Mouse (Mus musculus): ENCODE measurements at regions not wholly inside any gene's neighbourhood (a gene's known extent, or its start where the extent isn't known, plus 50 kb on each side); places are given as distances from the start of the nearest gene placed in this dataset.
A peak's percentile ranks its signal among the peaks of the same experiment; 100 is the strongest.

DNA sequence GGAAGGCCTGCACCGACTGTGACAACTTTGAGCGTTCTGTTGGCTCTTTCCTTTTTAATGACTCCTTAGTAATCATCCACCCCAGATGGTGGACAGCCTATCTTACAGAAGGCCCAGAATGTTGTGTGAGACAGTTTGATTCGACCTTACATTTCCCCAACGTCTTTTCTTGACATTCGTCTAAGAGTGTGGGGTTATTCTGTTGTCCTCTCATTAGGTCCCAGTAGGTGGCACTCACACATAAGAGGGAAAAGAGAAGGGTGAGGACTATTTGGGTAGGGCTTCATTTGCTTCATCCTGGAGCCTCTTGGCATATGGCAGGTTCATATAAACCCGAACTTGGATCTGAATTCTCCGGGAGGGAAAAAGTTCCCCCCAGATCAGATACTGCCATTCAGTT, 104.4 kb downstream of the Stk35 start:
- ATAC-seq (ENCODE audit: low FRiP score, low TSS enrichment) (no peak), DNase-seq (peak; percentile 72)
- no peaks in the 10 kb centered on the region for H3K9me3 ChIP-seq (ENCODE audit: control insufficient read depth, low read length)
- H3K36me3 ChIP-seq (ENCODE audit: control insufficient read depth, insufficient read depth, low read length): no peaks in the 10 kb centered on the region
- H3K4me2 ChIP-seq (ENCODE audit: low read length): no peak overlapping the region
- no peak overlapping the region for H3K4me3 ChIP-seq (replicated peaks; ENCODE audit: low read depth, low read length)
- WGBS: 47% methylated on average over 7 of the region's 7 CpGs
- no peak overlapping the region for H3K27ac ChIP-seq (replicated peaks; ENCODE audit: low read depth, low read length)
- H3K27me3 ChIP-seq (ENCODE audit: control insufficient read depth, insufficient read depth, low read length): peaks cover 14% of the 10 kb centered on the region; the same call in 1 of the 2 replicates
- H3K4me1 ChIP-seq (ENCODE audit: control insufficient read depth, insufficient read depth, low read length): peaks cover 8% of the 10 kb centered on the region
- no peak overlapping the region for H3K9ac ChIP-seq (replicated peaks; ENCODE audit: low read length)

DNA sequence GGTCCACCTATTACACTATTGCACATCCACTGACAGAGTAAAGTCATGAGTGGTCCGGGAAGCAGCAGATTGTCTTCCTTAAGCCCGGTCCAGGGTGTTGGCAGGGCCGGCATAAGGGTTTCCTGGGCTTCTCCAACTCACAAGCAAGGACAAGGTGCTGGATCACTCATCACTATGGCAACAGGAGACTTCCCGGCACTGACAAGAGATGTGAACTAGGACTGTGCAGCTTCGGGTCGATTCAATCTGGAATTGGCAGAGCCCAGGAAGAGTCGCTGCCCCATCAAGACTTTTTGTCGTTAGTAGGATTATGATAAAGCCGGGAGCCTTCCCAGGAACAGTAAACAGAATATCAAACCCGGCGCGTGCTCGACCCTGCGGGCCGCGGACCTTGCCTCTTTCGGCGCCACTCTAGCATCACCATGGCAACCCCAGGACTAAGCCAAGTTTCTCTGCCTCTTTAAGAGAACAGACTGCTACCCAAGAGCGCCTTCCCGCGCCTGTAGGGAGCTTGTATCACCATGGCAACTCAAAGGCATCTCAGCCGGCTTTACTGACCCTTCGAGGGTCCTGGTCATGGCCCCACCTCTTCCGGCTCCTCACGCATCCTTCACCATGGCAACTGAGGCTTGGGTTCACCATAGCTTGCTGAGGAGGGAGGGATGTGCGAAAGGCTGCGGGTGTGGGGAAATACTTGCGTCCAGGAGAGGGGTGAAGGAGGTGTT, 103.3 kb upstream of the Tgm3 start:
- peak overlapping the region; percentile 73 for H3K4me2 ChIP-seq (ENCODE audit: low read length)
- no peaks in the 10 kb centered on the region for H3K9me3 ChIP-seq (ENCODE audit: control insufficient read depth, low read length)
- H3K4me3 ChIP-seq (replicated peaks; ENCODE audit: low read depth, low read length): peak overlapping the region; percentile 39
- peak overlapping the region; percentile 66 for H3K27ac ChIP-seq (replicated peaks; ENCODE audit: low read depth, low read length)
- no peaks in the 10 kb centered on the region for H3K36me3 ChIP-seq (ENCODE audit: control insufficient read depth, insufficient read depth, low read length)
- DNase-seq (peak; percentile 92), ATAC-seq (ENCODE audit: low FRiP score, low TSS enrichment) (peak; percentile 95)
- 1% methylated on average over 28 of the region's 28 CpGs for WGBS
- peaks cover 32% of the 10 kb centered on the region; the same call in 1 of the 2 replicates for H3K27me3 ChIP-seq (ENCODE audit: control insufficient read depth, insufficient read depth, low read length)
- H3K4me1 ChIP-seq (ENCODE audit: control insufficient read depth, insufficient read depth, low read length): peaks cover 18% of the 10 kb centered on the region
- H3K9ac ChIP-seq (replicated peaks; ENCODE audit: low read length): peak overlapping the region; percentile 26; the same call in 1 of the 2 replicates

DNA sequence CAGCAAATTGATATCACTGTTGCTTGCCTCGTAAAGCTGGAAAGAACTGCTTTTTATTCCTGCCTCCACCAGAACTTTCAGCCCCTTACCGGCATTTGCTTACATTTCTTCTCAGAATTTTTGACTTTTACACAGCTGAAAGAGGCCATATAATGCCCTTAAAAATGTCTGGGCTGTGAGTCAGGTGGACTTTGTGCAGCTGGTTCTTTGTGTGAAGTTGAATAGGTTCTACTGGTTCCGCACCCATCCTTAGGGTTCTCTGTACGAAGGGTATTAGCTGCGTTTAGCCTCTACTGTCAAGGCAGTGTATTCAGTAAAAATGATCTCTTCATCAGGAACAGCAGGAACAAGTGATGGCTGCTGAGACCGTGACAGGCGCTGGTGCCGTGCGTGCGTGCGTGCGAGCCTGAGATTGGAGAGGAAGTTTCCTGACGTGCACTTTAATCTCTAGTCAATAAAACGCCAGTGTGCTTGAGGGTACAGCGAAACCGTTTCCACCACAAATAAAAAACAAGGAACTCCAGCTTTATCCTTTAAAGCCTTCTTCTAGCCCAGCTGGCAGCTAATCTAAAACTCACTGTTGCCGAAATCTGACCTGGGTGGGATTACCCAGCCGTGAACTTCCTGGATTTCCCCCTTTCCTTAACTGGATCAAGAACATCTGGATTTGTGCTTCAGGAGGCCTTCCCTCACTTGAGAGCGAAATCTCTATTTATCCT, 100.8 kb upstream of the Tgm3 start:
- 16% methylated on average over 19 of the region's 19 CpGs for WGBS
- H3K4me3 ChIP-seq (replicated peaks; ENCODE audit: low read depth, low read length): peak overlapping the region; percentile 14
- peak overlapping the region; percentile 40 for H3K4me2 ChIP-seq (ENCODE audit: low read length)
- no peak overlapping the region for H3K27ac ChIP-seq (replicated peaks; ENCODE audit: low read depth, low read length)
- H3K27me3 ChIP-seq (ENCODE audit: control insufficient read depth, insufficient read depth, low read length): peaks cover 22% of the 10 kb centered on the region; the same call in 1 of the 2 replicates
- peaks cover 18% of the 10 kb centered on the region for H3K4me1 ChIP-seq (ENCODE audit: control insufficient read depth, insufficient read depth, low read length)
- H3K9ac ChIP-seq (replicated peaks; ENCODE audit: low read length): no peak overlapping the region
- ATAC-seq (ENCODE audit: low FRiP score, low TSS enrichment): no peak
- no peaks in the 10 kb centered on the region for H3K9me3 ChIP-seq (ENCODE audit: control insufficient read depth, low read length)
- peak; percentile 63 for DNase-seq
- no peaks in the 10 kb centered on the region for H3K36me3 ChIP-seq (ENCODE audit: control insufficient read depth, insufficient read depth, low read length)

DNA sequence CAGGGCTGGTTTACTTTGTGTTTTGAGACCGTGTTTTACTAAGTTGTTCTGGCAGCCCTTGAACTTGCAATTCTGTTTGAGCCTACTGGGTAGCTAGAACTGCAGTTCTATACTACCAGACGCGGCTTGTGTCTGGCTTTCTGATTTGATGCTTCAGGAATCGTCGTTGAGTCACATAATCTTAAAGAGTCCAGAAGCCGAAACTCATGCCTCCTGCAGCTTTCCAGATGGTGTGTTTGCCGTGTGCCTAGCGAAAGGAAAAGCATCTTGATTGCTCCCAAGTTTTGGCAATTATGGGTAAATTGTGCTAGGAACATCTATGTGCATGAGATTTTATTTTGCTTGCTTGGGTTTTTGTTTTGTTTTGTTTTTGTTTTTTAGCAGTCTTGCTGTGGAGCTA, 99.6 kb upstream of the Tgm3 start:
- 77% methylated on average over 8 of the region's 8 CpGs for WGBS

DNA sequence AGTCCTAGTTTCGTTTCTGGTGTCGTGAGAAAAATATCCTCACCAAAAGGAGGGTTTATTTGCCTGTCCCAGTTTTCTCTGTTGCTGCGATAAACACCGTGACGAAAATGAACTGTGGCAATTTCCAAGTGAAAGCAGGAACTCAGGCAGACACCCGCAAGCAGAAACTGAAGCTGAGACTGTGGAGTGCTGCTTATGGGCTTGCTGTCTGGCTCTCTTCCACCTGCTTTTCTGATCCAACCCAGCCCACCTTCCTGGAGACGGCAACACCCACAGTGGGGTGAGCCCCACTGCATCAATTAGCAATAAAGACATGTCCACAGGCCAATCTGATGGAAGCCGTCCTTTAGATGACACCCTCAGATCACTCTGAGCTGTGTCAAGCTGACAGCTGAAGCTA, 97.9 kb upstream of the Tgm3 start:
- H3K27ac ChIP-seq (replicated peaks; ENCODE audit: low read depth, low read length): no peak overlapping the region
- peaks cover 13% of the 10 kb centered on the region for H3K4me1 ChIP-seq (ENCODE audit: control insufficient read depth, insufficient read depth, low read length)
- no peak for DNase-seq
- H3K9ac ChIP-seq (replicated peaks; ENCODE audit: low read length): no peak overlapping the region
- WGBS: 87% methylated on average over 8 of the region's 8 CpGs
- H3K4me3 ChIP-seq (replicated peaks; ENCODE audit: low read depth, low read length): no peak overlapping the region
- no peaks in the 10 kb centered on the region for H3K9me3 ChIP-seq (ENCODE audit: control insufficient read depth, low read length)
- H3K4me2 ChIP-seq (ENCODE audit: low read length): no peak overlapping the region
- H3K27me3 ChIP-seq (ENCODE audit: control insufficient read depth, insufficient read depth, low read length): peaks cover 18% of the 10 kb centered on the region; the same call in 1 of the 2 replicates
- no peak for ATAC-seq (ENCODE audit: low FRiP score, low TSS enrichment)
- no peaks in the 10 kb centered on the region for H3K36me3 ChIP-seq (ENCODE audit: control insufficient read depth, insufficient read depth, low read length)

More for the DNA sequence above, 99.6 kb upstream of the Tgm3 start:
- H3K27ac ChIP-seq (replicated peaks; ENCODE audit: low read depth, low read length): no peak overlapping the region
- ATAC-seq (ENCODE audit: low FRiP score, low TSS enrichment) (no peak), DNase-seq (no peak)
- H3K9me3 ChIP-seq (ENCODE audit: control insufficient read depth, low read length): no peaks in the 10 kb centered on the region
- peaks cover 18% of the 10 kb centered on the region for H3K4me1 ChIP-seq (ENCODE audit: control insufficient read depth, insufficient read depth, low read length)
- no peak overlapping the region for H3K4me3 ChIP-seq (replicated peaks; ENCODE audit: low read depth, low read length)
- H3K27me3 ChIP-seq (ENCODE audit: control insufficient read depth, insufficient read depth, low read length): peaks cover 18% of the 10 kb centered on the region; the same call in 1 of the 2 replicates
- no peak overlapping the region for H3K4me2 ChIP-seq (ENCODE audit: low read length)
- no peak overlapping the region for H3K9ac ChIP-seq (replicated peaks; ENCODE audit: low read length)
- H3K36me3 ChIP-seq (ENCODE audit: control insufficient read depth, insufficient read depth, low read length): no peaks in the 10 kb centered on the region

DNA sequence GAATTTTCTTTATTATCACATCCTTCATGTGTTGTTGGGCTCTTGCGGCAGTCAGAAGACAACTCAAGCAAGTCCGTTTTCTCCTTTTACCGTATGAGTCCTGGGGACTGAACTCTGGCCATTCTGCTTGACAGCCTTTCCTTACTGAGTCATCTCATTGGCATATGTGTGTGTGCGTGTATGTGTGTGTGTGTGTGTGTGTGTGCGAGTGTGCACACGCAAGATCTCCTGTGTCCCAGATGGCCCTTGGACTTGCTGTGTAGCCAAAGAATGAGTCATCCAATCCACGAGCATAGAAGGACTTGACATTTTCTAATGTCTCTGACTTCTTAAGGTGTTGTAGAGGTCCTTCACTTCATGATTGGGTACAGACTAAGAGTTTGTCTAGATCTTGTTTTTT, 95.7 kb upstream of the Tgm3 start:
- ATAC-seq (ENCODE audit: low FRiP score, low TSS enrichment): no peak
- no peak overlapping the region for H3K4me2 ChIP-seq (ENCODE audit: low read length)
- WGBS: 95% methylated on average over 7 of the region's 7 CpGs

DNA sequence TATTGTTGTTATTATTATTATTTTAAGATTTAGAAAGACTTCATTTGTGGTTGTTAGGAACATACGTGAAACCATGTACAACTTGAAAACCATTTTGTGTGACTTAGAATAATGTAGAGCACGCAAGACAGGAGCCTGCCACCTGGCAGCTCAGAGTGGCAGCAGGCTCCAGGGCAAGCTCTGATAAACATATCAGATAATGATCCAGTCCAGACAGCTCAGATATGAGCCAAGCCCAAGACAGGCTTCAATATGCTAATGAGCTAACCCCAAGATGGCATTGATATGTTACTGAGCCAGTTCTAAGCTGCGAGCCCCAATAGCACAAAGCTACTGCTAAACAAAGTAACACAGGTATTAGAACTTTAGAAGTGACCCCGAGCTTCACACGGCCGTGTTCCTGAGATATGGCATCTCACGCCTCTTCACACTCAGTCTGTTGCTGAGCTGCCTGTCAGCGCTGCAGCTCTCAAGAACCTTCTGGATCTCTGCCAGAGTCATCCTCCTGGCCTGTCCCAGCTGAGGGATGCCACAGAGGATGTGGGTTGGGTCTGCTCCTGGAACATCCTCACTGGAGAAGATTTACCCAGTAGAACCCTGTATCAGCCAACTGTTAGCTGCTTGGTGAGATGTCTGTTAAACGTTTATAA, 93.9 kb upstream of the Tgm3 start:
- Histone ChIP-seq H3K4me2 (ENCODE audit: low read length) (no peak overlapping the region), H3K4me1 (ENCODE audit: control insufficient read depth, insufficient read depth, low read length) (no peaks in the 10 kb centered on the region), H3K27me3 (ENCODE audit: control insufficient read depth, insufficient read depth, low read length) (peaks cover 3% of the 10 kb centered on the region; the same call in 1 of the 2 replicates), H3K9me3 (ENCODE audit: control insufficient read depth, low read length) (no peaks in the 10 kb centered on the region), H3K9ac (replicated peaks; ENCODE audit: low read length) (no peak overlapping the region), H3K36me3 (ENCODE audit: control insufficient read depth, insufficient read depth, low read length) (no peaks in the 10 kb centered on the region), H3K4me3 (replicated peaks; ENCODE audit: low read depth, low read length) (no peak overlapping the region), H3K27ac (replicated peaks; ENCODE audit: low read depth, low read length) (no peak overlapping the region)
- DNase-seq: no peak
- 89% methylated on average over 9 of the region's 9 CpGs for WGBS
- no peak for ATAC-seq (ENCODE audit: low FRiP score, low TSS enrichment)

More for the DNA sequence above, 95.7 kb upstream of the Tgm3 start:
- Histone ChIP-seq H3K9ac (replicated peaks; ENCODE audit: low read length) (no peak overlapping the region), H3K27ac (replicated peaks; ENCODE audit: low read depth, low read length) (no peak overlapping the region), H3K36me3 (ENCODE audit: control insufficient read depth, insufficient read depth, low read length) (no peaks in the 10 kb centered on the region), H3K4me3 (replicated peaks; ENCODE audit: low read depth, low read length) (no peak overlapping the region), H3K27me3 (ENCODE audit: control insufficient read depth, insufficient read depth, low read length) (peaks cover 18% of the 10 kb centered on the region; the same call in 1 of the 2 replicates), H3K9me3 (ENCODE audit: control insufficient read depth, low read length) (no peaks in the 10 kb centered on the region), H3K4me1 (ENCODE audit: control insufficient read depth, insufficient read depth, low read length) (peaks cover 3% of the 10 kb centered on the region; the same call in 1 of the 2 replicates)
- DNase-seq: no peak

DNA sequence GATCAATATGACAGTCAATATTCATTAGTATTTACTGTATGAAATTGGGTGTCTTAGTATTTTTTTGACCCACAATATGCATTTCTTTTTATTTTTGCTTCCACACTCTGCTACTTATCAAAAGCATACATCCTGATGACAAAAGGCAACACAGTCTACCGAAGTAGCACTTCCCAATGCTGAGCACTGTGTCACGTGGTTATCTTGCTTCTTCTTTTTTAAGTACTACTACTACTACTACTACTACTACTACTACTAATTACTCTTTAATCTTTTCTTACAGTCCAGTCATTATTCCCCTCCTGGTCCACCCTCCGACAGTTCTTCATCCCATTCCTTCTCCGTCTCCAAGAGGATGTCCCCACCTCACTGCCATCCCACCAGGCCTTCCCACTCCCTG, 92.6 kb upstream of the Tgm3 start:
- Histone ChIP-seq H3K4me3 (replicated peaks; ENCODE audit: low read depth, low read length) (no peak overlapping the region), H3K27me3 (ENCODE audit: control insufficient read depth, insufficient read depth, low read length) (no peaks in the 10 kb centered on the region), H3K9ac (replicated peaks; ENCODE audit: low read length) (no peak overlapping the region), H3K36me3 (ENCODE audit: control insufficient read depth, insufficient read depth, low read length) (no peaks in the 10 kb centered on the region), H3K9me3 (ENCODE audit: control insufficient read depth, low read length) (no peaks in the 10 kb centered on the region), H3K4me1 (ENCODE audit: control insufficient read depth, insufficient read depth, low read length) (no peaks in the 10 kb centered on the region), H3K4me2 (ENCODE audit: low read length) (no peak overlapping the region), H3K27ac (replicated peaks; ENCODE audit: low read depth, low read length) (no peak overlapping the region)
- no peak for ATAC-seq (ENCODE audit: low FRiP score, low TSS enrichment)
- 93% methylated on average over 4 of the region's 4 CpGs for WGBS
- DNase-seq: no peak
